Mouse (Mus musculus) hindbrain, embryonic 12.5 days (tissue): Measurements from ENCODE around the gene Kdm5a. TPM values are rescaled to one million over a fixed set of nuclear protein-coding genes. Genes with fewer than 3 reads are reported as not detected.

Source experiments
- ATAC-seq: fragments of 200-750 bp; cut with Nextera tagmentation; 2 replicates; pipeline ENCODE4 v1.8.0; 2017; ENCODE audit warnings: moderate TSS enrichment; ENCODE audit not compliant: low FRiP score
- H3K27ac ChIP-seq: fragments of 300-500 bp; sonication (generic); 2 replicates; pipeline ENCODE4 v1.5.1; 2016; ENCODE audit warnings: mild to moderate bottlenecking
- H3K27me3 ChIP-seq: fragments of 300-500 bp; sonication (generic); 2 replicates; pipeline ENCODE4 v1.6.1; 2016; ENCODE audit warnings: mild to moderate bottlenecking
- H3K36me3 ChIP-seq: fragments of 300-500 bp; sonication (generic); 2 replicates; pipeline ENCODE4 v1.6.1; 2016; ENCODE audit warnings: mild to moderate bottlenecking
- H3K4me1 ChIP-seq: fragments of 300-500 bp; sonication (generic); 2 replicates; pipeline ENCODE4 v1.6.1; 2016
- H3K4me2 ChIP-seq: fragments of 300-500 bp; sonication (generic); replicated peaks from 2 replicates; pipeline ENCODE4 v1.6.1; 2016; ENCODE audit warnings: mild to moderate bottlenecking
- H3K4me3 ChIP-seq: fragments of 300-500 bp; sonication (generic); 2 replicates; pipeline ENCODE4 v1.5.1; 2016; ENCODE audit warnings: mild to moderate bottlenecking
- H3K9ac ChIP-seq: fragments of 300-500 bp; sonication (generic); 2 replicates; pipeline ENCODE4 v1.6.1; 2016; ENCODE audit warnings: mild to moderate bottlenecking, moderate library complexity
- H3K9me3 ChIP-seq: fragments of 300-500 bp; sonication (generic); replicated peaks from 2 replicates; pipeline ENCODE4 v1.6.1; 2016; ENCODE audit warnings: mild to moderate bottlenecking
- WGBS: fragments of 180-500 bp; shearing (Covaris S2); methylation state at CpG from one replicate; pipeline ENCODE4 v1.1.7; 2016; 5-methylcytosine and 5-hydroxymethylcytosine counted together
- polyA plus RNA-seq: library from polyadenylated mRNA; unstranded; fragments of >200 nt; fragmentation: Nextera tagmentation; extraction: Ambion mirVana; gene quantifications from 2 replicates; pipeline ENCODE4 v1.2.1, GENCODE M21; 2016

Gene Kdm5a
- polyA plus RNA-seq, 1 experiment from 2014 or later, result 59.6 TPM

GRCm38 (mm10) chr6:120450208-120450607, 86.3 kb downstream of the Kdm5a start:
- no peaks in the 10 kb centered on the region for H3K27me3 ChIP-seq
- no peak for ATAC-seq
- H3K9ac ChIP-seq, result no peak overlapping the region
- no peak overlapping the region for H3K27ac ChIP-seq
- no peak overlapping the region for H3K4me2 ChIP-seq
- H3K4me1 ChIP-seq, result no peaks in the 10 kb centered on the region
- no peaks in the 10 kb centered on the region for H3K9me3 ChIP-seq
- no peak overlapping the region for H3K4me3 ChIP-seq
- 93% methylated on average over 3 of the region's 3 CpGs for WGBS
- no peaks in the 10 kb centered on the region for H3K36me3 ChIP-seq

- Histone ChIP-seq H3K27ac (no peak overlapping the region), H3K4me1 (no peaks in the 10 kb centered on the region), H3K4me3 (no peak overlapping the region), H3K9ac (no peak overlapping the region), H3K27me3 (no peaks in the 10 kb centered on the region), H3K36me3 (no peaks in the 10 kb centered on the region), H3K9me3 (no peaks in the 10 kb centered on the region), H3K4me2 (no peak overlapping the region)
- ATAC-seq, result no peak
- WGBS, result 90% methylated on average over 11 of the region's 11 CpGs
These were observed 88.6 kb downstream of the Kdm5a start for GRCm38 (mm10) chr6:120452384-120453102.

GRCm38 (mm10) chr6:120453103-120453445, 89.2 kb downstream of the Kdm5a start:
- H3K4me2 ChIP-seq, result no peak overlapping the region
- WGBS, result 83% methylated on average over 5 of the region's 5 CpGs
- no peak overlapping the region for H3K27ac ChIP-seq
- no peak overlapping the region for H3K4me3 ChIP-seq
- no peak for ATAC-seq
- H3K9me3 ChIP-seq, result no peaks in the 10 kb centered on the region
- H3K9ac ChIP-seq, result no peak overlapping the region
- no peaks in the 10 kb centered on the region for H3K4me1 ChIP-seq
- no peaks in the 10 kb centered on the region for H3K36me3 ChIP-seq
- no peaks in the 10 kb centered on the region for H3K27me3 ChIP-seq

- H3K4me3 ChIP-seq, result no peak overlapping the region
- no peaks in the 10 kb centered on the region for H3K27me3 ChIP-seq
- no peak overlapping the region for H3K4me2 ChIP-seq
- no peak overlapping the region for H3K9ac ChIP-seq
- 91% methylated on average over 3 of the region's 3 CpGs for WGBS
- no peaks in the 10 kb centered on the region for H3K9me3 ChIP-seq
- no peaks in the 10 kb centered on the region for H3K4me1 ChIP-seq
- H3K27ac ChIP-seq, result no peak overlapping the region
- no peak for ATAC-seq
- H3K36me3 ChIP-seq, result no peaks in the 10 kb centered on the region
These were observed 89.6 kb downstream of the Kdm5a start for GRCm38 (mm10) chr6:120453556-120453955.

GRCm38 (mm10) chr6:120454627-120455077, 90.7 kb downstream of the Kdm5a start:
- H3K4me2 ChIP-seq, result no peak overlapping the region
- ATAC-seq, result no peak
- no peaks in the 10 kb centered on the region for H3K9me3 ChIP-seq
- 57% methylated on average over 11 of the region's 11 CpGs for WGBS
- no peaks in the 10 kb centered on the region for H3K36me3 ChIP-seq
- no peaks in the 10 kb centered on the region for H3K4me1 ChIP-seq
- H3K27me3 ChIP-seq, result no peaks in the 10 kb centered on the region
- H3K27ac ChIP-seq, result no peak overlapping the region
- H3K9ac ChIP-seq, result no peak overlapping the region
- H3K4me3 ChIP-seq, result no peak overlapping the region

- H3K36me3 ChIP-seq, result no peaks in the 10 kb centered on the region
- H3K27ac ChIP-seq, result no peak overlapping the region
- 70% methylated on average over 7 of the region's 7 CpGs for WGBS
- H3K4me2 ChIP-seq, result no peak overlapping the region
- H3K9ac ChIP-seq, result no peak overlapping the region
- H3K4me3 ChIP-seq, result no peak overlapping the region
- no peaks in the 10 kb centered on the region for H3K9me3 ChIP-seq
- ATAC-seq, result no peak
- no peaks in the 10 kb centered on the region for H3K4me1 ChIP-seq
- H3K27me3 ChIP-seq, result peaks cover 11% of the 10 kb centered on the region
These were observed 93.2 kb downstream of the Kdm5a start for GRCm38 (mm10) chr6:120457074-120457473.

- 82% methylated on average over 5 of the region's 5 CpGs for WGBS
- peaks cover 17% of the 10 kb centered on the region for H3K27me3 ChIP-seq
- ATAC-seq, result no peak
- no peak overlapping the region for H3K27ac ChIP-seq
- no peak overlapping the region for H3K4me2 ChIP-seq
- no peaks in the 10 kb centered on the region for H3K4me1 ChIP-seq
- no peak overlapping the region for H3K9ac ChIP-seq
- H3K36me3 ChIP-seq, result no peaks in the 10 kb centered on the region
- no peaks in the 10 kb centered on the region for H3K9me3 ChIP-seq
- no peak overlapping the region for H3K4me3 ChIP-seq
These were observed 93.8 kb downstream of the Kdm5a start for GRCm38 (mm10) chr6:120457751-120458150.

- Histone ChIP-seq H3K4me2 (no peak overlapping the region), H3K27ac (no peak overlapping the region), H3K36me3 (no peaks in the 10 kb centered on the region), H3K4me1 (peaks cover 12% of the 10 kb centered on the region), H3K27me3 (peaks cover 46% of the 10 kb centered on the region), H3K9me3 (no peaks in the 10 kb centered on the region), H3K9ac (no peak overlapping the region), H3K4me3 (no peak overlapping the region)
- ATAC-seq, result no peak
- 62% methylated on average over 15 of the region's 15 CpGs for WGBS
These were observed 97.3 kb downstream of the Kdm5a start for GRCm38 (mm10) chr6:120461217-120461616.

- WGBS, result 55% methylated on average over 6 of the region's 6 CpGs
- no peak overlapping the region for H3K4me2 ChIP-seq
- peaks cover 12% of the 10 kb centered on the region for H3K4me1 ChIP-seq
- no peak overlapping the region for H3K9ac ChIP-seq
- no peaks in the 10 kb centered on the region for H3K36me3 ChIP-seq
- no peak overlapping the region for H3K27ac ChIP-seq
- no peak overlapping the region for H3K4me3 ChIP-seq
- H3K9me3 ChIP-seq, result no peaks in the 10 kb centered on the region
- no peak for ATAC-seq
- peaks cover 46% of the 10 kb centered on the region for H3K27me3 ChIP-seq
These were observed 98.3 kb downstream of the Kdm5a start for GRCm38 (mm10) chr6:120462251-120462650.

- ATAC-seq, result peak; percentile 77
- peak within 1 kb of the TSS; percentile 65 for H3K9ac ChIP-seq
- H3K27me3 ChIP-seq, result peaks cover 46% of the 10 kb centered on the region
- under 1% methylated on average over 82 of the region's 90 CpGs for WGBS
- no peaks in the 10 kb centered on the region for H3K9me3 ChIP-seq
- peak within 1 kb of the TSS; percentile 72 for H3K4me2 ChIP-seq
- H3K36me3 ChIP-seq, result no peaks in the 10 kb centered on the region
- H3K4me3 ChIP-seq, result peak within 1 kb of the TSS; percentile 57
- H3K27ac ChIP-seq, result 0 out of 2 replicates have a peak within 1 kb of the TSS, but pooled peaks have one; percentile 8
- peaks cover 12% of the 10 kb centered on the region for H3K4me1 ChIP-seq
These were observed 99.4 kb downstream of the Kdm5a start, which contains the start of gene Il17ra for GRCm38 (mm10) chr6:120463086-120463871. TSS of gene Il17ra (plus strand) at chr6:120463247.

GRCm38 (mm10) chr6:120463884-120464283, 100.0 kb downstream of the Kdm5a start:
- Histone ChIP-seq H3K27ac (no peak overlapping the region), H3K4me3 (peak overlapping the region; percentile 57), H3K27me3 (peaks cover 46% of the 10 kb centered on the region), H3K36me3 (no peaks in the 10 kb centered on the region), H3K4me2 (peak overlapping the region; percentile 72), H3K9me3 (no peaks in the 10 kb centered on the region), H3K4me1 (peaks cover 12% of the 10 kb centered on the region), H3K9ac (peak overlapping the region; percentile 65; the same call in 1 of the 2 replicates)
- WGBS, result 4% methylated on average over 11 of the region's 11 CpGs
- peak; percentile 33; the same call in 1 of the 2 replicates for ATAC-seq

- no peak for ATAC-seq
These were observed 100.5 kb downstream of the Kdm5a start for GRCm38 (mm10) chr6:120464406-120464939.

More at GRCm38 (mm10) chr6:120464406-120464939, 100.5 kb downstream of the Kdm5a start:
- H3K27ac ChIP-seq, result no peak overlapping the region
- H3K9me3 ChIP-seq, result no peaks in the 10 kb centered on the region
- 55% methylated on average over 9 of the region's 9 CpGs for whole genome bisulfite sequencing
- H3K4me1 ChIP-seq, result peaks cover 13% of the 10 kb centered on the region
- no peaks in the 10 kb centered on the region for H3K36me3 ChIP-seq
- H3K4me3 ChIP-seq, result peak overlapping the region; percentile 57; the same call in 1 of the 2 replicates
- H3K4me2 ChIP-seq, result peak overlapping the region; percentile 72
- peaks cover 46% of the 10 kb centered on the region for H3K27me3 ChIP-seq
- peak overlapping the region; percentile 65; the same call in 1 of the 2 replicates for H3K9ac ChIP-seq
